Mouse (Mus musculus) megakaryocyte, embryonic 14.5 days (primary cell): ENCODE results near the gene Vip. TPM values are rescaled to one million over a fixed set of nuclear protein-coding genes. Genes with fewer than 3 reads are reported as not detected.

ENCODE experiments used
- H3K27me3 ChIP-seq: replicated peaks from 2 replicates; pipeline ENCODE3; 2012; ENCODE audit warnings: inconsistent platforms
- H3K36me3 ChIP-seq: replicated peaks from 2 replicates; pipeline ENCODE3; 2012; ENCODE audit warnings: low read length, inconsistent platforms, mixed read lengths
- H3K4me1 ChIP-seq: 2 replicates; pipeline ENCODE4 v1.6.1; 2012; ENCODE audit warnings: inconsistent platforms
- H3K4me3 ChIP-seq: replicated peaks from 2 replicates; pipeline ENCODE3; 2012; ENCODE audit warnings: moderate library complexity, mild to moderate bottlenecking, inconsistent platforms
- H3K9me3 ChIP-seq: 2 replicates; pipeline ENCODE4 v1.6.1; 2012; ENCODE audit warnings: inconsistent platforms
- FLI1 ChIP-seq: IDR thresholded peaks from 2 replicates; pipeline ENCODE4 v1.6.1; 2012; ENCODE audit warnings: low read length, inconsistent platforms, mixed read lengths
- GATA1 ChIP-seq: IDR thresholded peaks from 3 replicates; pipeline ENCODE4 v1.6.1; 2012; ENCODE audit warnings: mixed read lengths, low read length, inconsistent platforms, borderline replicate concordance
- polyA plus RNA-seq: library from polyadenylated mRNA; stranded (reverse); fragments of >175 nt; gene quantifications from 2 replicates; pipeline ENCODE4 v1.2.3, GENCODE M21; 2012; ENCODE audit warnings: low replicate concordance; ENCODE audit not compliant: insufficient read depth

Vip gene
- not detected in 2 replicates for polyA plus RNA-seq

- H3K4me3 ChIP-seq = no peak within 1 kb of the TSS
- no peaks in the 10 kb centered on the region for H3K36me3 ChIP-seq
- no peaks in the 10 kb centered on the region for H3K9me3 ChIP-seq
- no peak for TF ChIP-seq FLI1
- no peaks in the 10 kb centered on the region for H3K27me3 ChIP-seq
- H3K4me1 ChIP-seq = no peaks in the 10 kb centered on the region
Measured at GRCm38 (mm10) chr10:5639112-5639511, at the start of gene Vip. Gene Vip (plus strand): TSS chr10:5639218.

- no peaks in the 10 kb centered on the region for H3K36me3 ChIP-seq
- H3K27me3 ChIP-seq = no peaks in the 10 kb centered on the region
- H3K4me1 ChIP-seq = peaks cover 41% of the 10 kb centered on the region
- H3K9me3 ChIP-seq = no peaks in the 10 kb centered on the region
- H3K4me3 ChIP-seq = peak overlapping the region; percentile 82
- TF ChIP-seq GATA1 = no peak
- no peak for TF ChIP-seq FLI1
Measured at GRCm38 (mm10) chr10:5591061-5591460, 48.0 kb upstream of the Vip start.

- TF ChIP-seq GATA1 (no peak), FLI1 (no peak)
- peak overlapping the region; percentile 82 for H3K4me3 ChIP-seq
- no peaks in the 10 kb centered on the region for H3K36me3 ChIP-seq
- peaks cover 43% of the 10 kb centered on the region for H3K4me1 ChIP-seq
- H3K9me3 ChIP-seq = no peaks in the 10 kb centered on the region
- no peaks in the 10 kb centered on the region for H3K27me3 ChIP-seq
Measured at GRCm38 (mm10) chr10:5591996-5592395, 47.0 kb upstream of the Vip start.

GRCm38 (mm10) chr10:5593464-5593863 is 45.6 kb upstream of the Vip start, which contains the start of gene Myct1:
Gene Myct1 (plus strand): TSS chr10:5593775.
- peaks cover 54% of the 10 kb centered on the region for H3K4me1 ChIP-seq
- H3K9me3 ChIP-seq = no peaks in the 10 kb centered on the region
- no peaks in the 10 kb centered on the region for H3K27me3 ChIP-seq
- H3K36me3 ChIP-seq = peaks cover 11% of the 10 kb centered on the region
- peak within 1 kb of the TSS; percentile 92 for H3K4me3 ChIP-seq
- no peak for TF ChIP-seq FLI1
- no peak; the same call in 2 of the 3 replicates for TF ChIP-seq GATA1

GRCm38 (mm10) chr10:5594457-5594856 is 44.6 kb upstream of the Vip start:
- Histone ChIP-seq H3K4me1 (peaks cover 60% of the 10 kb centered on the region), H3K27me3 (no peaks in the 10 kb centered on the region), H3K9me3 (no peaks in the 10 kb centered on the region), H3K4me3 (peak overlapping the region; percentile 92), H3K36me3 (peaks cover 16% of the 10 kb centered on the region)
- TF ChIP-seq GATA1 = no peak
- no peak for TF ChIP-seq FLI1

- peaks cover 25% of the 10 kb centered on the region for H3K36me3 ChIP-seq
- no peaks in the 10 kb centered on the region for H3K27me3 ChIP-seq
- no peak for TF ChIP-seq GATA1
- TF ChIP-seq FLI1 = no peak
- H3K9me3 ChIP-seq = no peaks in the 10 kb centered on the region
- H3K4me3 ChIP-seq = peak overlapping the region; percentile 92
- H3K4me1 ChIP-seq = peaks cover 62% of the 10 kb centered on the region
Measured at GRCm38 (mm10) chr10:5596559-5596958, 42.5 kb upstream of the Vip start.

GRCm38 (mm10) chr10:5600123-5600522 is 38.9 kb upstream of the Vip start:
- Histone ChIP-seq H3K27me3 (no peaks in the 10 kb centered on the region), H3K4me3 (peak overlapping the region; percentile 79), H3K9me3 (no peaks in the 10 kb centered on the region), H3K36me3 (peaks cover 58% of the 10 kb centered on the region), H3K4me1 (peaks cover 66% of the 10 kb centered on the region)
- TF ChIP-seq GATA1 = no peak
- TF ChIP-seq FLI1 = no peak

- TF ChIP-seq GATA1 = no peak
- no peak for TF ChIP-seq FLI1
- Histone ChIP-seq H3K27me3 (no peaks in the 10 kb centered on the region), H3K4me3 (peak overlapping the region; percentile 81), H3K4me1 (peaks cover 56% of the 10 kb centered on the region), H3K36me3 (peaks cover 60% of the 10 kb centered on the region), H3K9me3 (no peaks in the 10 kb centered on the region)
Measured at GRCm38 (mm10) chr10:5603512-5603911, 35.5 kb upstream of the Vip start.

- TF ChIP-seq FLI1 = no peak
- no peak for TF ChIP-seq GATA1
- H3K27me3 ChIP-seq = no peaks in the 10 kb centered on the region
- H3K36me3 ChIP-seq = peaks cover 56% of the 10 kb centered on the region
- peaks cover 56% of the 10 kb centered on the region for H3K4me1 ChIP-seq
- H3K4me3 ChIP-seq = no peak overlapping the region
- no peaks in the 10 kb centered on the region for H3K9me3 ChIP-seq
Measured at GRCm38 (mm10) chr10:5604371-5604770, 34.6 kb upstream of the Vip start.

GRCm38 (mm10) chr10:5608874-5609273 is 30.1 kb upstream of the Vip start:
- H3K9me3 ChIP-seq = no peaks in the 10 kb centered on the region
- H3K4me3 ChIP-seq = no peak overlapping the region
- H3K27me3 ChIP-seq = no peaks in the 10 kb centered on the region
- peaks cover 26% of the 10 kb centered on the region for H3K36me3 ChIP-seq
- H3K4me1 ChIP-seq = peaks cover 28% of the 10 kb centered on the region
- no peak for TF ChIP-seq FLI1
- no peak for TF ChIP-seq GATA1
